Mouse (Mus musculus): ENCODE measurements at regions not wholly inside any gene's neighbourhood (a gene's known extent, or its start where the extent isn't known, plus 50 kb on each side); places are given as distances from the start of the nearest gene placed in this dataset.

GRCm38 (mm10) chr10:93397711-93398110 is 55.5 kb upstream of the Lta4h start:
- Histone ChIP-seq H3K27me3 (ENCODE audit: control insufficient read depth, insufficient read depth, low read length) (no peaks in the 10 kb centered on the region), H3K27ac (ENCODE audit: low read length) (no peak overlapping the region), H3K4me3 (ENCODE audit: low read depth, low read length) (no peak overlapping the region), H3K9ac (replicated peaks; ENCODE audit: low read depth, low read length) (no peak overlapping the region), H3K9me3 (ENCODE audit: control insufficient read depth, low read depth, low read length) (no peaks in the 10 kb centered on the region), H3K36me3 (ENCODE audit: control insufficient read depth, insufficient read depth, low read length) (no peaks in the 10 kb centered on the region), H3K4me2 (replicated peaks; ENCODE audit: low read depth, low read length) (no peak overlapping the region), H3K4me1 (ENCODE audit: control insufficient read depth, insufficient read depth, low read length) (no peaks in the 10 kb centered on the region)
- WGBS = 85% methylated on average over 5 of the region's 5 CpGs
- no peak for ATAC-seq (ENCODE audit: insufficient number of reproducible peaks, insufficient read depth, low FRiP score, low read depth)

GRCm38 (mm10) chr10:93398531-93399320 is 54.5 kb upstream of the Lta4h start:
- no peak overlapping the region for H3K27ac ChIP-seq (ENCODE audit: low read length)
- H3K4me3 ChIP-seq (ENCODE audit: low read depth, low read length) = no peak overlapping the region
- H3K36me3 ChIP-seq (ENCODE audit: control insufficient read depth, insufficient read depth, low read length) = no peaks in the 10 kb centered on the region
- no peak for ATAC-seq (ENCODE audit: insufficient number of reproducible peaks, insufficient read depth, low FRiP score, low read depth)
- no peaks in the 10 kb centered on the region for H3K9me3 ChIP-seq (ENCODE audit: control insufficient read depth, low read depth, low read length)
- no peak overlapping the region for H3K9ac ChIP-seq (replicated peaks; ENCODE audit: low read depth, low read length)
- no peak overlapping the region for H3K4me2 ChIP-seq (replicated peaks; ENCODE audit: low read depth, low read length)
- H3K27me3 ChIP-seq (ENCODE audit: control insufficient read depth, insufficient read depth, low read length) = no peaks in the 10 kb centered on the region
- WGBS = 67% methylated on average over 11 of the region's 11 CpGs
- H3K4me1 ChIP-seq (ENCODE audit: control insufficient read depth, insufficient read depth, low read length) = no peaks in the 10 kb centered on the region

DNA sequence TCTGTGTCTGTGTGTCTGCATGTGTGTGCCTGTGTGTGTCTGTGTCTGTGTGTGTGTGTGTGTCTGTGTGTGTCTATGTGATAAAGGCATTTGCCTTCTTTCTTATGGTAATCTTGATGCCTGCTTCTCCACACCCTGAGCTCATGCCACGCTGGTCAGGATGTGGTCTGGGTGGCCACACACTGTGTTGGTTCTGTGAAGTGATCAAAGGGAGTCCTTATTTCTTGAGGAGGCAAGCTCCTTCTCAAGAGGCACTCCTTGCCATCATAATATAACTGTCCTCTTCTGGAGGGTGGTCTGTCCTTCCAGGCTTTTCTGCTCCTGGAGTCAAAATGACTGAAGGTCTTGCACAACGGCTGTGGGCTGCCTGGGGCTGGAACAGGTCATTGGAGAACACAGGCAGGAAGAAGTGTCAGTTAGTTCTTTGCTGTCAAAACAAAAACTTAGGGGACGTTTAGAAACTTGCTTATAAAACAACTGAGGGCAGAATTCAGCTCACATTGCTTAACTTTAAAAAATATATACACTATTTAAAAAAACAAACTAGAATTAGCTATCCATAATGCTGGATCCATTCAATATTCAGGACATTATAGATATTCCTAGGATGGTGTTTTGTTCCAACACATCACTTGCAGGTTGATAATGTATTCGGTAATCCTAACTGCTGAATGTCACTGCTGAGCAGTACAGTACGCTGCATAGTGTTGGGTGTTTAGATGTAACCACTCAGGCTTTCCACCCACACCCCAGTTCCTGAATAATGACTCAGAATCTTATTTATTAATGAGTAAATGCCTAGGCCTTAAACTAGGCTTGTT is 50.3 kb upstream of the Lta4h start:
- H3K4me1 ChIP-seq (ENCODE audit: control insufficient read depth, insufficient read depth, low read length) = no peaks in the 10 kb centered on the region
- no peaks in the 10 kb centered on the region for H3K27me3 ChIP-seq (ENCODE audit: control insufficient read depth, insufficient read depth, low read length)
- ATAC-seq (ENCODE audit: insufficient number of reproducible peaks, insufficient read depth, low FRiP score, low read depth) = no peak
- no peaks in the 10 kb centered on the region for H3K36me3 ChIP-seq (ENCODE audit: control insufficient read depth, insufficient read depth, low read length)
- no peak overlapping the region for H3K4me3 ChIP-seq (ENCODE audit: low read depth, low read length)
- H3K27ac ChIP-seq (ENCODE audit: low read length) = no peak overlapping the region
- WGBS = 61% methylated on average over 5 of the region's 5 CpGs
- H3K9ac ChIP-seq (replicated peaks; ENCODE audit: low read depth, low read length) = no peak overlapping the region
- no peaks in the 10 kb centered on the region for H3K9me3 ChIP-seq (ENCODE audit: control insufficient read depth, low read depth, low read length)
- H3K4me2 ChIP-seq (replicated peaks; ENCODE audit: low read depth, low read length) = no peak overlapping the region

Measured in stomach, embryonic 14.5 days (tissue).